Mouse (Mus musculus): Measurements from ENCODE around the gene Ndufa3.
A peak's percentile ranks its signal among the peaks of the same experiment; 100 is the strongest.

The Ndufa3 gene

GRCm38 (mm10) chr7:3611006-3611405, 6.2 kb upstream of the Ndufa3 start:
- DNase-seq = no peak

- no peak for DNase-seq
These were observed 3.2 kb upstream of the Ndufa3 start for GRCm38 (mm10) chr7:3614021-3614420.

GRCm38 (mm10) chr7:3616057-3616388, 1.1 kb upstream of the Ndufa3 start, which contains the start of gene Oscar:
TSS of gene Oscar (minus strand) at chr7:3616157.
- no peak for DNase-seq

- peak; percentile 64 for DNase-seq
These were observed 558 bp upstream of the Ndufa3 start for GRCm38 (mm10) chr7:3616389-3617241.

- peak; percentile 21 for DNase-seq
These were observed 11.9 kb downstream of the Ndufa3 start for GRCm38 (mm10) chr7:3629030-3629429.

- DNase-seq = peak; percentile 87
These were observed 12.6 kb downstream of the Ndufa3 start, which contains the start of the genes Tfpt and Prpf31 for GRCm38 (mm10) chr7:3629543-3630477. TSS of gene Tfpt (minus strand) at chr7:3629929. TSS of gene Prpf31 (plus strand) at chr7:3629985.

GRCm38 (mm10) chr7:3630478-3630815, 13.3 kb downstream of the Ndufa3 start:
- DNase-seq = no peak

- no peak for DNase-seq
These were observed 26.2 kb downstream of the Ndufa3 start for GRCm38 (mm10) chr7:3643412-3643811.

GRCm38 (mm10) chr7:3643843-3644242, 26.7 kb downstream of the Ndufa3 start:
- DNase-seq = no peak

- peak; percentile 94 for DNase-seq
These were observed 27.1 kb downstream of the Ndufa3 start for GRCm38 (mm10) chr7:3644348-3644671.

- peak; percentile 96 for DNase-seq
These were observed 27.7 kb downstream of the Ndufa3 start, which contains the start of gene Cnot3 for GRCm38 (mm10) chr7:3644672-3645487. TSS of gene Cnot3 (plus strand) at chr7:3645268.

- no peak for DNase-seq
These were observed 28.4 kb downstream of the Ndufa3 start for GRCm38 (mm10) chr7:3645488-3646025.

- DNase-seq = no peak
These were observed 29.0 kb downstream of the Ndufa3 start for GRCm38 (mm10) chr7:3646188-3646587.

GRCm38 (mm10) chr7:3646641-3647040, 29.5 kb downstream of the Ndufa3 start:
- no peak for DNase-seq

- DNase-seq = no peak
These were observed 39.8 kb downstream of the Ndufa3 start for GRCm38 (mm10) chr7:3656966-3657365.

GRCm38 (mm10) chr7:3658578-3658977, 41.4 kb downstream of the Ndufa3 start:
- DNase-seq = no peak

- no peak for DNase-seq
These were observed 47.5 kb downstream of the Ndufa3 start for GRCm38 (mm10) chr7:3664524-3665214.

GRCm38 (mm10) chr7:3665215-3666114, 48.3 kb downstream of the Ndufa3 start, which contains the start of gene Leng1:
TSS of gene Leng1 (minus strand) at chr7:3665840.
- DNase-seq = peak; percentile 88

GRCm38 (mm10) chr7:3666921-3667391, 49.8 kb downstream of the Ndufa3 start:
- DNase-seq = no peak

Measured in thymus, postnatal 4 days (tissue).